In genomic region chr6:120023746-120024145, GRCm38 (mm10) we compare ENCODE assay signal across 25 mouse cellular contexts. TPM values are rescaled to one million over a fixed set of nuclear protein-coding genes. Genes with fewer than 3 reads are reported as not detected.
DNase-seq lines count a peak whose midpoint lies in the region; ATAC-seq and TF ChIP-seq lines count a peak whose summit lies in the region.
"Had no signal": no experiment of that assay in that cellular context is flagged by ENCODE, and none has a peak within 500 bp of the region (broad histone marks: within the 10 kb centered on the region; RNA-seq: fewer than 3 reads in every experiment).

No protein-coding gene starts in this region.

- H3K27me3 ChIP-seq in liver, adult 2 months (ENCODE audit: control insufficient read depth, insufficient read depth, low read length) = no peaks in the 10 kb centered on the region
- H3K27me3 ChIP-seq in liver, embryonic 12.5 days (replicated peaks) = no peaks in the 10 kb centered on the region
- no peaks in the 10 kb centered on the region for H3K27me3 ChIP-seq in liver, postnatal 0 days (ENCODE audit: insufficient read depth, low read length)
- no peaks in the 10 kb centered on the region for H3K27me3 ChIP-seq in myocyte (ENCODE audit: control insufficient read depth, insufficient read depth, insufficient read length)
- H3K27me3 ChIP-seq: embryonic facial prominence, embryonic 12.5 days; forebrain, embryonic 12.5 days; Patski had no signal

- H3K79me2 ChIP-seq in liver, adult 2 months (ENCODE audit: control insufficient read depth, insufficient read depth, low read length) = peaks cover 8% of the 10 kb centered on the region; the same call in 1 of the 2 replicates
- peaks cover 99% of the 10 kb centered on the region for H3K79me2 ChIP-seq in myocyte (ENCODE audit: control insufficient read depth, insufficient read depth)

- 61% methylated on average over 1 of the region's 1 CpGs for WGBS in liver, adult 2 months
- 80% methylated on average over 1 of the region's 1 CpGs for WGBS in liver, embryonic 12.5 days (ENCODE audit: insufficient replicate concordance)
- 56% methylated on average over 1 of the region's 1 CpGs for WGBS in liver, postnatal 0 days (ENCODE audit: insufficient replicate concordance)

- no peak for TF ChIP-seq EP300 in liver, postnatal 0 days (IDR thresholded peaks at IDR 0.05; ENCODE audit: low read depth)

- H3K27ac ChIP-seq in liver, adult 2 months (replicated peaks; ENCODE audit: insufficient read depth, low read depth, low read length) = no peak overlapping the region
- no peak overlapping the region for H3K27ac ChIP-seq in liver, embryonic 12.5 days
- no peak overlapping the region for H3K27ac ChIP-seq in liver, postnatal 0 days (ENCODE audit: low read depth)
- H3K27ac ChIP-seq: embryonic facial prominence, embryonic 10.5 days; embryonic facial prominence, embryonic 12.5 days; forebrain, embryonic 10.5 days; forebrain, embryonic 12.5 days had no signal

- H3K36me3 ChIP-seq in liver, adult 2 months (ENCODE audit: control insufficient read depth, insufficient read depth, low read length) = no peaks in the 10 kb centered on the region; the same call in 1 of the 2 replicates
- peaks cover 33% of the 10 kb centered on the region for H3K36me3 ChIP-seq in liver, embryonic 12.5 days
- H3K36me3 ChIP-seq in liver, postnatal 0 days (replicated peaks; ENCODE audit: insufficient read depth, low read length) = peaks cover 20% of the 10 kb centered on the region; the same call in 1 of the 2 replicates
- peaks cover 13% of the 10 kb centered on the region for H3K36me3 ChIP-seq in myocyte (ENCODE audit: control insufficient read depth, insufficient read depth)

- no peak for TF ChIP-seq POLR2A in liver, adult 2 months (IDR thresholded peaks at IDR 0.05; ENCODE audit: extremely low read depth, insufficient read depth, low read length)
- no peak for TF ChIP-seq POLR2A in myocyte (IDR thresholded peaks at IDR 0.05; ENCODE audit: insufficient read length, low read depth)

- no peak overlapping the region for H3K4me3 ChIP-seq in liver, adult 2 months (ENCODE audit: insufficient read depth, low read depth, low read length)
- no peak overlapping the region for H3K4me3 ChIP-seq in liver, embryonic 12.5 days
- H3K4me3 ChIP-seq in liver, postnatal 0 days (ENCODE audit: low read depth, low read length) = no peak overlapping the region
- H3K4me3 ChIP-seq in myocyte = no peak overlapping the region
- H3K4me3 ChIP-seq: embryonic facial prominence, embryonic 10.5 days; embryonic facial prominence, embryonic 12.5 days; erythroblast, embryonic 14.5 days; forebrain, embryonic 10.5 days; forebrain, embryonic 12.5 days had no signal

- no peak overlapping the region for H3K4me2 ChIP-seq in liver, embryonic 12.5 days
- 0 out of 2 replicates have a peak overlapping the region, but pooled peaks have one; percentile 7 for H3K4me2 ChIP-seq in liver, postnatal 0 days (ENCODE audit: low read depth, low read length)
- peak overlapping the region; percentile 32 for H3K4me2 ChIP-seq in myocyte (ENCODE audit: low read depth)
- H3K4me2 ChIP-seq: embryonic facial prominence, embryonic 12.5 days; forebrain, embryonic 12.5 days had no signal

- no peak for ATAC-seq in liver, embryonic 12.5 days
- no peak for ATAC-seq in liver, postnatal 0 days
- 0 out of 2 replicates have a peak, but pooled peaks have one; percentile 27 for ATAC-seq in erythroblast, adult 5-6 weeks (replicated peaks; ENCODE audit: low FRiP score, poor library complexity, severe bottlenecking)
- no peak for ATAC-seq in frontal cortex, adult (ENCODE audit: low TSS enrichment)
- ATAC-seq: activated CD4-positive, CD25-positive, alpha-beta regulatory T cell, adult 4 months; forebrain, embryonic 14.5 days; forebrain, embryonic 16.5 days; Patski had no signal

- no peak overlapping the region for H3ac ChIP-seq in myocyte (ENCODE audit: control insufficient read depth, insufficient read length)

- no peak for TF ChIP-seq CTCF in liver, adult 2 months (IDR thresholded peaks at IDR 0.05; ENCODE audit: low read depth, low read length)
- no peak for TF ChIP-seq CTCF in liver, postnatal 0 days (IDR thresholded peaks at IDR 0.05; ENCODE audit: low read depth)

- peaks cover 15% of the 10 kb centered on the region for H3K4me1 ChIP-seq in liver, adult 2 months (ENCODE audit: control insufficient read depth, insufficient read depth, low read length)
- peaks cover 52% of the 10 kb centered on the region for H3K4me1 ChIP-seq in liver, embryonic 12.5 days
- H3K4me1 ChIP-seq in liver, postnatal 0 days (ENCODE audit: insufficient read depth) = peaks cover 22% of the 10 kb centered on the region
- H3K4me1 ChIP-seq: embryonic facial prominence, embryonic 10.5 days; forebrain, embryonic 12.5 days had no signal

- no peak overlapping the region for H3K9ac ChIP-seq in liver, adult 2 months (ENCODE audit: low read depth, low read length)
- no peak overlapping the region for H3K9ac ChIP-seq in liver, embryonic 12.5 days
- no peak overlapping the region for H3K9ac ChIP-seq in liver, postnatal 0 days (replicated peaks)
- H3K9ac ChIP-seq: embryonic facial prominence, embryonic 12.5 days; forebrain, embryonic 12.5 days had no signal

- peak; percentile 54 for DNase-seq in liver, adult 2 months (ENCODE audit: extremely low read depth, low read depth, low spot score)
- DNase-seq in liver, postnatal 0 days = no peak
- no peak for DNase-seq in liver
- no peak for DNase-seq in embryo, embryonic 10 days (ENCODE audit: low spot score)
- DNase-seq: adrenal gland, adult 8-10 months; adrenal gland, postnatal 14 days; adrenal gland, postnatal 36 days; cerebellum, adult 11-12 months; cerebellum, adult 2 months; cerebellum, adult 9-10 months; cerebellum, postnatal 10 days; cerebellum, postnatal 36 days had no signal

- H3K9me3 ChIP-seq in liver, embryonic 12.5 days (replicated peaks) = no peaks in the 10 kb centered on the region
- H3K9me3 ChIP-seq in liver, postnatal 0 days (ENCODE audit: low read length) = no peaks in the 10 kb centered on the region
- H3K9me3 ChIP-seq: embryonic facial prominence, embryonic 12.5 days; forebrain, embryonic 10.5 days; forebrain, embryonic 12.5 days had no signal

TF ChIP-seq in myocyte, 11 proteins besides CTCF, POLR2A, EP300 and RAD21:
- no peak for TF ChIP-seq E2F4 (IDR thresholded peaks at IDR 0.05; ENCODE audit: insufficient read depth)
- TF ChIP-seq MYOD1 (IDR thresholded peaks at IDR 0.05; ENCODE audit: control insufficient read depth in 1 of 3, insufficient read length in 2 of 3, low read depth in 2 of 3) = no peak
- no peak for TF ChIP-seq MYOG (IDR thresholded peaks at IDR 0.05; ENCODE audit: control insufficient read depth in 1 of 3, insufficient read depth in 1 of 3, insufficient read length in 2 of 3, low read depth in 2 of 3)
- no peak for TF ChIP-seq USF1 (IDR thresholded peaks at IDR 0.05; ENCODE audit: low read depth)
- no peak for TF ChIP-seq SRF (IDR thresholded peaks at IDR 0.05; ENCODE audit: control insufficient read depth, insufficient read length, low read depth)
- TF ChIP-seq MAX (IDR thresholded peaks at IDR 0.05; ENCODE audit: low read depth) = no peak
- TF ChIP-seq TCF12 (IDR thresholded peaks at IDR 0.05; ENCODE audit: insufficient read depth, poor library complexity, severe bottlenecking) = no peak
- TF ChIP-seq CEBPB (IDR thresholded peaks at IDR 0.05; ENCODE audit: insufficient read depth, poor library complexity, severe bottlenecking) = no peak
- no peak for TF ChIP-seq POLR2AphosphoS2 (IDR thresholded peaks at IDR 0.05; ENCODE audit: insufficient read length, low read depth)
- no peak for TF ChIP-seq REST (IDR thresholded peaks at IDR 0.05; ENCODE audit: insufficient read depth, insufficient read length)
- no peak for TF ChIP-seq TCF3 (IDR thresholded peaks at IDR 0.05; ENCODE audit: insufficient read length, low read depth)

RNA-seq across cellular contexts. Expression of gene Wnk1, which starts 14.7 kb away (rescaled TPM):
- 62.0 and 72.5 TPM in 2 replicates for total RNA-seq in liver, adult 2 months (2014; rRNA removed)
- 27.0 and 31.7 TPM in 2 replicates for polyA plus RNA-seq in liver, adult 2 months (2012; rRNA removed)
- 31.3 and 36.5 TPM in 2 replicates for polyA plus RNA-seq in liver, embryonic 12.5 days (2016; fragmentation: Nextera tagmentation; extraction: Ambion mirVana)
- 26.6 and 27.5 TPM in 2 replicates for polyA plus RNA-seq in liver, postnatal 0 days (2015; fragmentation: Nextera tagmentation; extraction: Ambion mirVana)
- 1,533 and 1,561 TPM in 2 replicates for total RNA-seq in erythroblast, adult 5-6 weeks (2015; ENCODE audit: low replicate concordance)
- 1,721 and 1,769 TPM in 2 replicates for total RNA-seq in erythroblast, adult 5-6 weeks (2017; ENCODE audit: low replicate concordance)
- 90.3 TPM for polyA plus RNA-seq in myocyte (2012; fragmentation: generic; extraction: Trizol)
